Mouse (Mus musculus) liver, embryonic 15.5 days (tissue): Measurements from ENCODE around the gene H1f0. TPM values are rescaled to one million over a fixed set of nuclear protein-coding genes. Genes with fewer than 3 reads are reported as not detected.
A peak's percentile ranks its signal among the peaks of the same experiment; 100 is the strongest.

Experiments
- ATAC-seq: fragments of 200-750 bp; cut with Nextera tagmentation; 2 replicates; pipeline ENCODE4 v1.8.0; 2017; ENCODE audit warnings: moderate number of reproducible peaks, mild to moderate bottlenecking, moderate library complexity; ENCODE audit not compliant: insufficient read depth
- H3K27ac ChIP-seq: fragments of 300-500 bp; sonication (generic); replicated peaks from 2 replicates; pipeline ENCODE4 v1.5.1; 2015; ENCODE audit warnings: mild to moderate bottlenecking, inconsistent platforms
- H3K27me3 ChIP-seq: fragments of 300-500 bp; sonication (generic); 2 replicates; pipeline ENCODE4 v1.6.1; 2015; ENCODE audit warnings: mild to moderate bottlenecking, inconsistent platforms
- H3K36me3 ChIP-seq: fragments of 300-500 bp; sonication (generic); replicated peaks from 2 replicates; pipeline ENCODE4 v1.6.1; 2015; ENCODE audit warnings: moderate library complexity, mild to moderate bottlenecking, inconsistent platforms
- H3K4me1 ChIP-seq: fragments of 300-500 bp; sonication (generic); replicated peaks from 2 replicates; pipeline ENCODE4 v1.6.1; 2015; ENCODE audit warnings: inconsistent platforms
- H3K4me2 ChIP-seq: fragments of 300-500 bp; sonication (generic); 2 replicates; pipeline ENCODE4 v1.6.1; 2015; ENCODE audit warnings: moderate library complexity, mild to moderate bottlenecking, inconsistent platforms
- H3K4me3 ChIP-seq: fragments of 300-500 bp; sonication (generic); replicated peaks from 2 replicates; pipeline ENCODE4 v1.5.1; 2015; ENCODE audit warnings: mild to moderate bottlenecking, inconsistent platforms
- H3K9ac ChIP-seq: fragments of 300-500 bp; sonication (generic); 2 replicates; pipeline ENCODE4 v1.6.1; 2015; ENCODE audit warnings: moderate library complexity, mild to moderate bottlenecking, inconsistent platforms
- H3K9me3 ChIP-seq: fragments of 300-500 bp; sonication (generic); replicated peaks from 2 replicates; pipeline ENCODE4 v1.6.1; 2016; ENCODE audit warnings: inconsistent platforms
- WGBS: fragments of 180-500 bp; shearing (Covaris S2); methylation state at CpG from one replicate; pipeline ENCODE4 v1.1.7; 2015; ENCODE audit warnings: mixed read lengths; ENCODE audit not compliant: insufficient replicate concordance; 5-methylcytosine and 5-hydroxymethylcytosine counted together
- polyA plus RNA-seq: library from polyadenylated mRNA; unstranded; fragments of >200 nt; fragmentation: Nextera tagmentation; extraction: Ambion mirVana; gene quantifications from 2 replicates; pipeline ENCODE4 v1.2.1, GENCODE M21; 2015

The H1f0 gene
- polyA plus RNA-seq, 1 experiment from 2014 or later: 121 TPM

DNA sequence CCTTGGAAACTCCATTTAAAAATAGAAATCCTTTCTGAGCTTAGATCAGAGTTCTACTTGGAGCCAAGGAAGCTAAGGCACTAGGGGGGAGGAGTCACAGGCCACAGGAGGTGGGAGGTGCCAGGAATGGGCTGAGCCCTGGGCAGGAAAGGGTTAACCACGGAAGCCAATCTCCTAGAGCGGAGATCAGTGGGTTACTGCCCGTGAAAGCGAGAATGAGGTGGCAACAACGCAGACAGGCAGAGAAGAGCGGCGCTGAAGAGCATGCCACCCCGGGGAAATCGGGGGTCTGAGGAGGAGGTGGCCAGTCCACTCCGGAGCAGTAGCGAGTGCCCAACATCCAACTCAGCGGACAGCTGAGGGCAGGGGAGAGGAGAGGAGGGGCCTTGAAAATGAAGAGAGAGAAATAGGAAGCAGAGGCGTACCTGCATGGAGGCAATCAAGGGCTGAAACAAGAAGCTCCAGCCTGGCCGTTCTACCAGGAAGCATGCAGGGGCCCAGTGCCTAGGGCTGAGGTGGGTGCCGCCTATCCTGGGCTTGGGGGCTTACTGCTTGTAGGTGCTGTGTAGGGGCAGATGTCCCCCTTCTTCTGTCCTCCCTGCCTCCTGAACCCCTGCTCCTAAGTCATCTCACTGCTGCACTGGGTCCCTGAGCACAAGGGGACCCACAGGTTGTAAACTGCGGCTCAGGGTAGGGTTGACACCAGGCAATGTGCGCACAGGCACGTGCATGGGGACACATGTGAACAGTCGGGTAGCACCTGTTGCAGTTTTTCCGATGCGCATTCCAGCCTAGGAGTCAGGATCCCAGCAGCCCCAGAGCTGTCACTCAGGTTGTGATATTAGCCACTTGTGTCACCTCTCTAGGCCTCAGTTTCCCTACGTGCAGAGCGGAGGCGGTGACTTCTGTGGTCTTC, 12.5 kb downstream of the H1f0 start:
- Histone ChIP-seq H3K36me3 (no peaks in the 10 kb centered on the region), H3K4me3 (peak overlapping the region; percentile 28), H3K27me3 (peaks cover 68% of the 10 kb centered on the region), H3K27ac (no peak overlapping the region), H3K4me1 (peaks cover 72% of the 10 kb centered on the region), H3K4me2 (peak overlapping the region; percentile 57), H3K9me3 (no peaks in the 10 kb centered on the region), H3K9ac (peak overlapping the region; percentile 9; the same call in 1 of the 2 replicates)
- 12% methylated on average over 24 of the region's 24 CpGs for WGBS
- ATAC-seq: no peak

DNA sequence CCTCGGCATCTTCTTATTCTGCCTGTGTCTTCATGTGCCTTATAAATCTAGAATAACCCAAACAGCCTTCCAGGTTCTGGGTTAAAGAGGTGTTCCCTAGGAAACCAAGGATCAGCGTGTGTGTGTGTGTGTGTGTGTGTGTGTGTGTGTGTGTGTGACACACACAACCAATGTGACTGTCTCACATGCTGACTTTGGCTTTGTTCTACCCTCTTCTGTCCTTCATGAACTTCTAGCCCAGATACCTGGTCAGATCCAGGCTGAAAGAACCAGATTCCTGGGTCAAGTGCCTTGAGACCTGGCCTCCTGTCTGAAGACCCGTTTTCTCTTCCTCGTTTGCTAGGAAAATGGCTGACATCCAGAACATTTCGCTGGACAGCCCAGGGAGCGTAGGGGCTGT, 13.3 kb downstream of the H1f0 start, which contains the start of gene Galr3:
Galr3 (plus strand) TSS at position 301 of the 400 bp plus-strand sequence.
- H3K9ac ChIP-seq: peak within 1 kb of the TSS; percentile 9; the same call in 1 of the 2 replicates
- H3K27ac ChIP-seq: no peak within 1 kb of the TSS
- no peaks in the 10 kb centered on the region for H3K9me3 ChIP-seq
- ATAC-seq: no peak
- H3K4me3 ChIP-seq: peak within 1 kb of the TSS; percentile 54
- no peaks in the 10 kb centered on the region for H3K36me3 ChIP-seq
- H3K4me2 ChIP-seq: peak within 1 kb of the TSS; percentile 80
- peaks cover 69% of the 10 kb centered on the region for H3K27me3 ChIP-seq
- peaks cover 72% of the 10 kb centered on the region for H3K4me1 ChIP-seq
- 65% methylated on average over 6 of the region's 6 CpGs for WGBS

DNA sequence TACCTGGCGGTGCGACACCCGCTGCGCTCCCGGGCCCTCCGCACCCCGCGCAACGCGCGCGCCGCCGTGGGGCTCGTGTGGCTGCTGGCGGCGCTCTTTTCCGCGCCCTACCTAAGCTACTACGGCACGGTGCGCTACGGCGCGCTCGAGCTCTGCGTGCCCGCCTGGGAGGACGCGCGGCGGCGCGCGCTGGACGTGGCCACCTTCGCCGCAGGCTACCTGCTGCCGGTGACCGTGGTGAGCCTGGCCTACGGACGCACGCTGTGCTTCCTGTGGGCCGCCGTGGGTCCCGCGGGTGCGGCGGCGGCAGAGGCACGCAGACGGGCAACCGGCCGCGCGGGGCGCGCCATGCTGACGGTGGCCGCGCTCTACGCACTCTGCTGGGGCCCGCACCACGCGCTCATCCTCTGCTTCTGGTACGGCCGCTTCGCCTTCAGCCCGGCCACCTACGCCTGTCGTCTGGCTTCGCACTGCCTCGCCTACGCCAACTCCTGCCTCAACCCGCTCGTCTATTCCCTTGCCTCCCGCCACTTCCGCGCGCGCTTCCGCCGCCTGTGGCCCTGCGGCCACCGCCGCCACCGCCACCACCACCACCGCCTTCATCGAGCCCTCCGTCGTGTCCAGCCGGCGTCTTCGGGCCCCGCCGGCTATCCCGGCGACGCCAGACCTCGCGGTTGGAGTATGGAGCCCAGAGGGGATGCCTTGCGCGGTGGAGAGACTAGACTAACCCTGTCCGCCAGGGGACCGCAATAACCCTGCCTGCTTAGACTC, 14.7 kb downstream of the H1f0 start:
- no peak for ATAC-seq
- peaks cover 69% of the 10 kb centered on the region for H3K27me3 ChIP-seq

DNA sequence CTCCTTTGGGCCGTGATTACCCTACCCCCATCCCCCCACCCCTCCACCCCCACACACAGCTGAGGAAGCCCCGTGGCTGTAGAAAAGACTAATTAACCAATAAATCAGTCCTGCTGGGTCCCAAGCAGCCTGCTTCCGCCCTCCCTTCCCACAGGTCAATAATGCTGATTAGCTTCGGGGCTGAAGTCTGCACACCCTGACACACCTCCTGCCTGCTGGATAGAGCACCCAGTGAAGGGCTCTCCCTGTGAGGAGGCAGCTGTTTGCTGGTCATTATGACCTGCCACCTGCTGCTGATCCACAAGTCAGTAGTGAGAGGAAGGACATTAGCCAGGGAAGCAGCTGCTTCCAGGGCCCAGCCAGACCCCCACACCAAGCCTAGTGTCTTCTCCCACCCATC, 16.6 kb downstream of the H1f0 start:
- Histone ChIP-seq H3K9me3 (no peaks in the 10 kb centered on the region), H3K27ac (peak overlapping the region; percentile 38; the same call in 1 of the 2 replicates), H3K36me3 (no peaks in the 10 kb centered on the region), H3K4me2 (no peak overlapping the region), H3K27me3 (peaks cover 63% of the 10 kb centered on the region), H3K9ac (no peak overlapping the region), H3K4me3 (no peak overlapping the region), H3K4me1 (peaks cover 49% of the 10 kb centered on the region)
- ATAC-seq: peak; percentile 23; the same call in 1 of the 2 replicates
- 33% methylated on average over 4 of the region's 4 CpGs for WGBS

More for the DNA sequence above, 14.7 kb downstream of the H1f0 start:
- no peak overlapping the region for H3K27ac ChIP-seq
- WGBS: 2% methylated on average over 105 of the region's 105 CpGs
- no peaks in the 10 kb centered on the region for H3K36me3 ChIP-seq
- peak overlapping the region; percentile 80 for H3K4me2 ChIP-seq
- H3K4me3 ChIP-seq: peak overlapping the region; percentile 54
- H3K4me1 ChIP-seq: peaks cover 68% of the 10 kb centered on the region
- H3K9me3 ChIP-seq: no peaks in the 10 kb centered on the region
- H3K9ac ChIP-seq: no peak overlapping the region; the same call in 1 of the 2 replicates

DNA sequence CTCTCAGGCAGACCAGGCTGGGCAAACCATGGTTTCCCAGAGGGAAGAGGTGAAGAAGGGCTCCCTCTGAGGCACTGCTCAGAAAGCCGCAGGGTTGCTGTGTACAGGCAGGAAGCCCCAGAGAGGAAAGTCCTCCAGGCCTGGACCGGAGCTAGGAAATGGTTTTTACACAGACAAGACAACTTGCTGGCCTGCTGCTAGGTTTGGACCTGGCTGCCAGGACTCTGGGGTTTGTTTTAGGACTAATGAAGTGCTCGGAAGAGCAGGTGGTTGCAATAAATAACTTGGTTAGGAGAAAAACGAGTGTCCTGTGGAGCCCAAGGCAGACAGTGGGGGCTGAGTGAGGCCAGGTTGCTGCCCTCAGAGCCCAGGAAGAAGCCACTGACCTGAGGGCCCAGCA, 19.9 kb downstream of the H1f0 start:
- peaks cover 42% of the 10 kb centered on the region for H3K4me1 ChIP-seq
- no peaks in the 10 kb centered on the region for H3K9me3 ChIP-seq
- H3K9ac ChIP-seq: no peak overlapping the region
- WGBS: 58% methylated on average over 4 of the region's 4 CpGs
- H3K36me3 ChIP-seq: peaks cover 17% of the 10 kb centered on the region
- no peak overlapping the region for H3K4me2 ChIP-seq
- no peak for ATAC-seq
- H3K27ac ChIP-seq: no peak overlapping the region
- H3K4me3 ChIP-seq: no peak overlapping the region
- peaks cover 29% of the 10 kb centered on the region for H3K27me3 ChIP-seq

DNA sequence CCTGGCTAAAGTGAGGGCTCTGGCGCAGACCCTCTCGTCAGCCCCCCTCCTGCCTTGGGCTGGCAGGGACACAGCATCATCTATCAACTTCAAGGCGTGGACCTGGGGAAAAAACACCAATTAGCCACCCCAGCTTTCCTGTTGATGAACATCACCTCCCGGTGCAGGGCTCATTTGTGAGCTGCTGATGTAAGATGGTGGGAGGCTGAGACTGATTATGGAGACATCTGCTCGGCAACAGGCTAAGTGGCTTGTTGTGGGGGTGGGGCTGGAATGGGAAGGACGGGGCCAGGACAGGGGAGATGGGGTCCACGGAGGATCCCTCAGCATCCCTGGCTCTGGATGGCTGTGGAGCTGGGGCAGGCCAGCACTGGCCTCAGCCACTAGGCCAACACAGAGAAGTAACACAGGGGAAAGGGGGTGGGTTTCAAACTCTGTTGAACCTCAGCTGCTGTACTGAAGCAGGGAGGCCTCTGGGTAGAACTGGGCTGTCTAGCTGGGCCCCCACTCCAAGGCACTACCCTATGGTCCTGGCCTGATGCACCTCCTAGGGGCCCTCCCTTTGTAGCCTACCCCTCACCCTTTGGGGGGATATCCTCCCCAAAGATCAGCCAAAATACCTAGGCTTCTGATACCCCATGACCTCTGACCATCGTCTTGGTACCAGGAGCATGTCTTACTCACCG, 22.1 kb downstream of the H1f0 start:
- Histone ChIP-seq H3K9me3 (no peaks in the 10 kb centered on the region), H3K9ac (no peak overlapping the region), H3K4me3 (no peak overlapping the region), H3K27ac (peak overlapping the region; percentile 78; the same call in 1 of the 2 replicates), H3K36me3 (peaks cover 38% of the 10 kb centered on the region), H3K27me3 (peaks cover 8% of the 10 kb centered on the region), H3K4me1 (peaks cover 26% of the 10 kb centered on the region), H3K4me2 (no peak overlapping the region)
- 63% methylated on average over 9 of the region's 9 CpGs for WGBS
- ATAC-seq: no peak

DNA sequence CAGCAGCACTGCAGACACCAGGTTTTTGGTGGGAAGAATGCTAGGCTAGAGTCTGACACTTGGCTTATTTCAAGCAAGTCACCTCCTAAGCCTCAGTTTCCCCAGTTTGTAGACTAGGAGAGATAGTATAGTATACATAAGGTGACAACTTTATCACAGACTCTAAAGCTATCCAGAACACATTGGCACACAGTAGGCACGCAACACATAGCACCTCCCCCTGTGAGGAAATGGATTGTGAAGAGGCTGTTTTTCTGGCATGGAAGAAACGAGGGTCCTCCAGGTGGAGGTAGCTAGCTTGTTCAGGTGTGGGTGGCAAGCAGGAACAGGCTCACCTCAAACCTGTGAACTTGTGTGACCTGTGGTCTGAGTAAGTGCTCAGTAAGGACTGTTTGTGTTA, 22.7 kb downstream of the H1f0 start:
- H3K36me3 ChIP-seq: peaks cover 45% of the 10 kb centered on the region
- H3K4me1 ChIP-seq: peaks cover 26% of the 10 kb centered on the region
- no peak overlapping the region for H3K9ac ChIP-seq
- H3K27me3 ChIP-seq: peaks cover 2% of the 10 kb centered on the region; the same call in 1 of the 2 replicates
- peak overlapping the region; percentile 34 for H3K4me2 ChIP-seq
- no peak for ATAC-seq
- H3K27ac ChIP-seq: peak overlapping the region; percentile 78
- 58% methylated on average over 2 of the region's 2 CpGs for WGBS
- H3K9me3 ChIP-seq: no peaks in the 10 kb centered on the region
- H3K4me3 ChIP-seq: no peak overlapping the region; the same call in 1 of the 2 replicates

DNA sequence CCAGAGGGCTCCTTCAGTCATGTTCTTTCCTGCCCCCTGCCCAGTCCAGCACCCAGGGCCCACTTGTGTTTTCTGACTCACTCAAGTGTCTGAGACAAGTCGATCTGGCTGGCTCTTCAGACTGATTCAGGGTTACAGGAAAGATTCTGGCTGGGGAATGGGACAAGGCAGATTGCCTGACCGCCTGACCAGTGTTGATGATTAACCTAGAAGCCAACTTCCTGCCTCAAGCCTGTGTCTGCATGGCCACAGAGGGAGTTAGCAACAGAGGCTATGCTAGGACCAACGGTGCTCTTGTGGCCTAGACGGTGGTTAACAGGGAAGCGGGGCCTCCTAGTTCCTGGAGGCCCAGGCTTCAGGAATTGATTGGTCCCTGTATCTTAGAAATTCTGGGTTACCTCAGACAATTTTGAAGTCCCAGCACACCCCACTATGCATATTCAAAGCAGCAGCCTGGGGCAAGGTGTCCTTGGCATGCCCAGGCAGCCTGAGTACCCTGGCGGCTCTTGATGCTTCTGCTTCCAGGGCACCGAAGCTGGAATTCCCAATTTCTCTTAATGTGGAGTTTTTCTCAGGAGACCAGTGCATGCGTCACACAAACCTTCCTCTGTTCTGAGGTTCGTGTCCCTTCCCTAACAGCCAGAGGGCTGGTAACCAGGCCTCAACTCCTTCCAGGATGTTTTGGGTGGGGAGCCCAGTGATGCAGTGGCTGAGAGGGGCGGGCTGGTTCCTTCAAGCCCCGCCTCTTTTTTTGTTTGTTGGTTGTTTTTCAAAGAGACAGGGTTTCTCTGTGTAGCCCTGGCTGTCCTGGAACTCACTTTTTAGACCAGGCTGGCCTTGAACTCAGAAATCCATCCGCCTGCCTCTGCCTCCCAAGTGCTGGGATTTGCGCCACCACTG, 23.5 kb downstream of the H1f0 start:
- 46% methylated on average over 13 of the region's 13 CpGs for WGBS
- Histone ChIP-seq H3K9ac (no peak overlapping the region), H3K36me3 (peaks cover 52% of the 10 kb centered on the region), H3K27me3 (peaks cover 2% of the 10 kb centered on the region; the same call in 1 of the 2 replicates), H3K4me3 (no peak overlapping the region; the same call in 1 of the 2 replicates), H3K4me2 (peak overlapping the region; percentile 34), H3K9me3 (no peaks in the 10 kb centered on the region), H3K27ac (peak overlapping the region; percentile 78), H3K4me1 (peaks cover 26% of the 10 kb centered on the region)
- peak; percentile 42 for ATAC-seq

DNA sequence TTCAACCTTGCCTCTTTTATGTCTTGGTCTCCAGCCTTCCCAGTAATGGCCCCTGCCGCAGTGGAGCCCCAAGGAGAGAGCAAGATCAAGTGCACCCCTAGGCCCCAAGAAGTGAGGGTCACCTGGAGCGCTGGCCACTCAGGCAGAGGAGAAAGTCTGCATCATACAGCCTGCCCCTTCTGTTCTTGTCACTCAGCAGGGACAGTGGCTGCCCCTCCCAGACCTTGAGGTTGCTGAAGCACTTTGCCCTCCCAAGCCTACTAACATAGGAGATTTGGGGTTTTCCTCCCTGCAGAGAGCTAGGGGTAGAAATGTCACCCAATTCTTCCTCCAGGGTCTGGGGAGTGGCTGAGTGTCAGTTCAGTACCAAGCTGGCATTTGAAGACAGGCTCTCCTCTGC, 24.1 kb downstream of the H1f0 start:
- H3K27me3 ChIP-seq: peaks cover 2% of the 10 kb centered on the region; the same call in 1 of the 2 replicates
- peaks cover 31% of the 10 kb centered on the region for H3K4me1 ChIP-seq
- peak overlapping the region; percentile 78; the same call in 1 of the 2 replicates for H3K27ac ChIP-seq
- no peaks in the 10 kb centered on the region for H3K9me3 ChIP-seq
- H3K4me3 ChIP-seq: no peak overlapping the region
- no peak overlapping the region for H3K4me2 ChIP-seq
- WGBS: 87% methylated on average over 2 of the region's 2 CpGs
- peaks cover 59% of the 10 kb centered on the region for H3K36me3 ChIP-seq
- H3K9ac ChIP-seq: no peak overlapping the region
- ATAC-seq: no peak

DNA sequence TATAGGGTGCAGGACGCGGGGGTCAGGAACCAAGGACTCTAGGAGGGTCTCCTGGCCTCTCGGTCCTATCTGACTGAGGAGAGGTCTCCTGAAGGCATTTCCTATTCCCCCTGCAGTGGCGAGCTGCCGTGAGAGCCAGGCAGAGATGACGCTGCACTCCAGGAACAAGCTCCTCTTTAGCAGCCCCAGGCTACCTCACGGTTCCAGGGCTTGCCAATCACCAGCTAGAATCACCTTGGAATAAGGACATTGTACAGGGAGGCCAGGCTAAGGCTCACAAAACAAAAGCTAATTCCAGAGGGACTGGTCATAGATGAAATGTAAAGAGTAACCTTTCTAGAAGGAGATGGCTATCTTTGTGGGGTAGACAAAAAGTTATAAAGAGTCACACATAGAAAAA, 28.4 kb downstream of the H1f0 start:
- WGBS: 91% methylated on average over 7 of the region's 7 CpGs
- peaks cover 58% of the 10 kb centered on the region for H3K4me1 ChIP-seq

More for the DNA sequence above, 28.4 kb downstream of the H1f0 start:
- peaks cover 95% of the 10 kb centered on the region for H3K36me3 ChIP-seq
- no peak overlapping the region for H3K9ac ChIP-seq
- no peaks in the 10 kb centered on the region for H3K27me3 ChIP-seq
- no peak overlapping the region for H3K4me2 ChIP-seq
- no peak overlapping the region for H3K4me3 ChIP-seq
- no peak for ATAC-seq
- no peaks in the 10 kb centered on the region for H3K9me3 ChIP-seq
- no peak overlapping the region for H3K27ac ChIP-seq
